Mouse (Mus musculus): ENCODE data around the gene Reg4. TPM values are rescaled to one million over a fixed set of nuclear protein-coding genes. Genes with fewer than 3 reads are reported as not detected.

Gene Reg4
- polyA plus RNA-seq, 1 experiment from 2014 or later = not detected

Other genes starting within 250 kb of the Reg4 start
- gene Notch2, start 208.6 kb upstream of the Reg4 start, polyA plus RNA-seq (2015; fragmentation: Nextera tagmentation; extraction: Ambion mirVana) = 30.6 and 31.8 TPM in 2 replicates
- gene Adam30, start 61.5 kb upstream of the Reg4 start, polyA plus RNA-seq (2015; fragmentation: Nextera tagmentation; extraction: Ambion mirVana) = not detected in 2 replicates
- gene Hmgcs2, start 58.3 kb downstream of the Reg4 start, polyA plus RNA-seq (2015; fragmentation: Nextera tagmentation; extraction: Ambion mirVana) = 4.9 and 6.4 TPM in 2 replicates
- gene Phgdh, start 117.8 kb downstream of the Reg4 start, polyA plus RNA-seq (2015; fragmentation: Nextera tagmentation; extraction: Ambion mirVana) = 191 and 194 TPM in 2 replicates
- 5.6 and 6.0 TPM in 2 replicates for gene Zfp697, start 160.3 kb downstream of the Reg4 start, polyA plus RNA-seq (2015; fragmentation: Nextera tagmentation; extraction: Ambion mirVana)
- not detected in 2 replicates for gene Gm4450, start 235.0 kb downstream of the Reg4 start, polyA plus RNA-seq (2015; fragmentation: Nextera tagmentation; extraction: Ambion mirVana)

Measured in embryonic facial prominence, embryonic 15.5 days (tissue).